Mouse (Mus musculus) retina, embryonic 14.5 days (tissue): ENCODE results near the gene Usp38.

Experiments
- DNase-seq: peaks from one replicate; pipeline ENCODE4 v3.0.0-alpha.2; 2015; ENCODE audit warnings: low spot score

The Usp38 gene

GRCm38 (mm10) chr8:80961937-80962591, 52.7 kb downstream of the Usp38 start:
- no peak for DNase-seq

GRCm38 (mm10) chr8:80961070-80961609, 53.6 kb downstream of the Usp38 start:
- no peak for DNase-seq

- no peak for DNase-seq
Measured at GRCm38 (mm10) chr8:80959588-80960268, 55.0 kb downstream of the Usp38 start.

GRCm38 (mm10) chr8:80957776-80958175, 57.0 kb downstream of the Usp38 start:
- no peak for DNase-seq

GRCm38 (mm10) chr8:80952973-80953372, 61.8 kb downstream of the Usp38 start:
- DNase-seq, result no peak

GRCm38 (mm10) chr8:80952235-80952915, 62.4 kb downstream of the Usp38 start:
- peak; percentile 16 for DNase-seq

- DNase-seq, result no peak
Measured at GRCm38 (mm10) chr8:80948405-80949183, 66.1 kb downstream of the Usp38 start.

- no peak for DNase-seq
Measured at GRCm38 (mm10) chr8:80943742-80944141, 71.0 kb downstream of the Usp38 start.

- no peak for DNase-seq
Measured at GRCm38 (mm10) chr8:80941621-80942020, 73.1 kb downstream of the Usp38 start.

GRCm38 (mm10) chr8:80937814-80938650, 76.7 kb downstream of the Usp38 start:
- DNase-seq, result no peak
